Mouse (Mus musculus) megakaryocyte progenitor cell, adult 5-6 weeks (primary cell): Measurements from ENCODE around the gene Sdr42e1. TPM values are rescaled to one million over a fixed set of nuclear protein-coding genes. Genes with fewer than 3 reads are reported as not detected.

Experiments
- ATAC-seq: replicated peaks from 2 replicates; pipeline ENCODE4 v1.8.0; 2016; ENCODE audit warnings: mild to moderate bottlenecking, moderate TSS enrichment, inconsistent platforms; ENCODE audit not compliant: poor library complexity
- total RNA-seq, 2 experiments: library from RNA; stranded (forward) in 1 of 2; stranded (reverse) in 1 of 2; fragments of 157-497, 149-512 nt in 1 of 2; fragments of 200-1000 nt in 1 of 2; gene quantifications; 2 replicates each; pipeline versions ENCODE4 v1.2.3 to v1.2.4; 2015 to 2017

The Sdr42e1 gene
- total RNA-seq (2015) (3.4 and 4.2 TPM in 2 replicates), total RNA-seq (2017) (4.4 and 5.1 TPM in 2 replicates)

- ATAC-seq: peak; percentile 97
Measured at GRCm38 (mm10) chr8:117673430-117673830, at the start of gene Sdr42e1. Gene Sdr42e1, minus strand, starts transcription at chr8:117673689.

GRCm38 (mm10) chr8:117718152-117718860, 44.8 kb upstream of the Sdr42e1 start:
- no peak for ATAC-seq

GRCm38 (mm10) chr8:117715896-117716295, 42.4 kb upstream of the Sdr42e1 start:
- no peak for ATAC-seq

- ATAC-seq: no peak
Measured at GRCm38 (mm10) chr8:117714604-117715003, 41.1 kb upstream of the Sdr42e1 start.

GRCm38 (mm10) chr8:117712226-117712625, 38.7 kb upstream of the Sdr42e1 start:
- no peak for ATAC-seq

- ATAC-seq: no peak
Measured at GRCm38 (mm10) chr8:117706141-117706540, 32.7 kb upstream of the Sdr42e1 start.

- ATAC-seq: no peak
Measured at GRCm38 (mm10) chr8:117702701-117703100, 29.2 kb upstream of the Sdr42e1 start.

GRCm38 (mm10) chr8:117701859-117702258, 28.4 kb upstream of the Sdr42e1 start, which contains the start of gene Hsd17b2:
Gene Hsd17b2, plus strand, starts transcription at chr8:117701904.
- ATAC-seq: peak; percentile 72

- ATAC-seq: no peak
Measured at GRCm38 (mm10) chr8:117701246-117701645, 27.8 kb upstream of the Sdr42e1 start.

- peak; percentile 82 for ATAC-seq
Measured at GRCm38 (mm10) chr8:117700699-117701098, 27.2 kb upstream of the Sdr42e1 start.

- peak; percentile 65 for ATAC-seq
Measured at GRCm38 (mm10) chr8:117697248-117697647, 23.8 kb upstream of the Sdr42e1 start.

- no peak for ATAC-seq
Measured at GRCm38 (mm10) chr8:117695636-117696035, 22.1 kb upstream of the Sdr42e1 start.

GRCm38 (mm10) chr8:117692131-117692530, 18.6 kb upstream of the Sdr42e1 start:
- ATAC-seq: peak; percentile 70

- ATAC-seq: no peak
Measured at GRCm38 (mm10) chr8:117687890-117688289, 14.4 kb upstream of the Sdr42e1 start.

- ATAC-seq: peak; percentile 26; the same call in 1 of the 2 replicates
Measured at GRCm38 (mm10) chr8:117684504-117684903, 11.0 kb upstream of the Sdr42e1 start.

GRCm38 (mm10) chr8:117683925-117684472, 10.5 kb upstream of the Sdr42e1 start:
- ATAC-seq: peak; percentile 88

GRCm38 (mm10) chr8:117678650-117679049, 5.2 kb upstream of the Sdr42e1 start:
- ATAC-seq: no peak

- no peak for ATAC-seq
Measured at GRCm38 (mm10) chr8:117677011-117677410, 3.5 kb upstream of the Sdr42e1 start.

GRCm38 (mm10) chr8:117676460-117676859, 3.0 kb upstream of the Sdr42e1 start:
- ATAC-seq: no peak

GRCm38 (mm10) chr8:117675171-117675570, 1.7 kb upstream of the Sdr42e1 start:
- ATAC-seq: no peak

- no peak for ATAC-seq
Measured at GRCm38 (mm10) chr8:117672558-117672957, 931 bp downstream of the Sdr42e1 start.

- ATAC-seq: no peak
Measured at GRCm38 (mm10) chr8:117670461-117670860, 3.0 kb downstream of the Sdr42e1 start.
